Mouse (Mus musculus) brown adipose tissue, adult 24 weeks (tissue): ENCODE results near the gene Gm20388. TPM values are rescaled to one million over a fixed set of nuclear protein-coding genes. Genes with fewer than 3 reads are reported as not detected.

Experiments
- H3K27ac ChIP-seq: fragments of 200-500 bp; replicated peaks from 2 replicates; pipeline ENCODE4 v1.5.1; 2012; ENCODE audit warnings: low read depth, mild to moderate bottlenecking, low read length
- H3K4me1 ChIP-seq: fragments of 200-500 bp; 2 replicates; pipeline ENCODE4 v1.6.1; 2012; ENCODE audit warnings: low read length, mixed read lengths; ENCODE audit not compliant: control insufficient read depth, insufficient read depth, insufficient read length
- H3K4me3 ChIP-seq: fragments of 200-500 bp; 2 replicates; pipeline ENCODE4 v1.5.1; 2012; ENCODE audit warnings: low read depth, mild to moderate bottlenecking, low read length, moderate library complexity; ENCODE audit not compliant: insufficient read depth
- polyA plus RNA-seq: library from polyadenylated mRNA; stranded (reverse); fragments of >200 nt; gene quantifications from 2 replicates; pipeline ENCODE4 v1.2.4, GENCODE M21; 2012; ENCODE audit not compliant: missing spikeins, insufficient read depth, insufficient read length

Gene Gm20388
- polyA plus RNA-seq, 1 experiment: 44.7 TPM

DNA sequence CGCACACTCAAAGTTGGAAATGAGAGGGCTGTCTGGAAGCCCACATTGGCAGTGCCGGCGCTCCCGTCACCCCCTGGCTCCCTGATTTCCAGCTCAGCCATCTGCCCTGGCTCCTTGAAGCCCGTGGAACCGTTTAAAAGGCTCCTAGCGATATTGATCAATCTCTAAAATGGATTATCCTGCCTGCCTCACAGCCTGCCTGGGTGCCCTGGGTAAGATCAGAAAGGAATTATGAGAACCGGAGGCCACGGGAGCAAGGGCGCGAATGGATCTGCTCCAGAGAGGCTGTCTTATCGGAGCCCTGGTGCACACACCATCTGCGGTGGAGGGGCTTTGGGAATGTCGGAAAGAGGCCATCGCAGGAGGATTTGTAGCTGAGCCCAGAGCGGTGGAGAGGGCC lies 561.6 kb downstream of the Gm20388 start:
- peaks cover 31% of the 10 kb centered on the region for H3K4me1 ChIP-seq
- no peak overlapping the region for H3K4me3 ChIP-seq
- H3K27ac ChIP-seq: no peak overlapping the region

DNA sequence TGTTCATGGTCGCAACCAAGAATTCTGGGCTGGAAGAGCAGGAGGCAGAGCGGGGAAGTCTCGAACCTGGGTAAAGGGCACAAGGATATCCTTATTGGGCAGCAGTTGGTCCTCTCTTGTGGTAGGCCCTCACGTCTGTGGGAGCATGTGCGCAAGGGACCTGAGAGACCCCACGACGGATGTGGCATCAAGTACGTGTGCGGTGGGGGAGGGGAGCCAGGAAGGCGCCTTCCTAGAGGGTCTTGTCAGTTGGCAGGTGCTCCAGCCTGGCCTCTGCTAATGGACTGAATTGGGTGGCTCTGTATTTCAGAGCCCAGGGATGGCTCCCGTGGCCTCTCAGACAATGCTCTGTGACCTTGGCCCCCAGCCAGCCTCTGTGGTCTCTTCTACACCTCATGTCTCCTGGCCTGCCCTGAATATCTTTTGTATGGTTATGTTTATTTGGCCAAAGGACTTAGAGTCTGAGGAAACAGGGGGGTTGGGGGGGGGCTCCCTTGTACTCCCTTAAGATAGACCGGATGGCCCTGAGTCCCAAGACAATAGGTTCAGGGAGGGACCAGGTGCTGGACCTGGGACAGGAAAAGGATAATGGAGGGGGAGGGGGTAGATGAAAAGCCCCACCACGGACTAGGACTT lies 563.2 kb downstream of the Gm20388 start:
- H3K27ac ChIP-seq: peak overlapping the region; percentile 80

DNA sequence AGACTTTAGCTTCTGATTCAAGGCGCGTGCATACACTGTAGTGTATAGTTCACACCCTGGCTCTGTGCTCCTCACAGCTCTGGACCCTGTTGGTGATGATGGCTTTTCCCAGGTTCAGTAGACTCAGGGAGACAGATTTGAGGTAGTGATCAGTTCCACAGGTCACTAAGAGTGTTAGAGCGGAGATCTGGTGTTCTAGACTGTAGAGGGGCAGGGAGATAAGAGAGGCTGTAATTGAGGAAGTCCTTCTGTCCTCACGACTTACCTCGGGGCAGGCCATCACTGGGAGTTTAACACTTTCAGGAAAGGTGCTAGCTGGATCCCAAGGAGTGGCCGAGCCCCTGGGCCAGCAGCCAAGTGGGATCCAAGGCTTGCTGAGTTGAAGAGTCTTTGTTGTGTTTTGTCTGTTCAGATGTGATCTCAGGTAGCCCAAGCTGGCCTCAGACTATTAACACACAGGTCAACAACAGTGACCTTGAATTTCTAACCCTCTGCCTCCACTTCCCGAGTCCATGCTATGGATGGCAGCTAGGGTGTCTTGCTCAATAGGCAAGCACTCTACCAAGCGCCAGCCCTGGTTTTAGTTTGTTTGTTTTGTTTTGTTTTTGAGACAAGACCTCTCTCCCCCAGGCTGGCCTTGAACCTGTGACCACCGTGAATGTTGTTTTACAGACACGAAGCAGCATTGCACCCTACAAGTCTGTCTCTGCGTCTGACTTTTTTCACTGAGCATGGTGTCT lies 564.0 kb downstream of the Gm20388 start:
- Histone ChIP-seq H3K4me3 (no peak overlapping the region), H3K27ac (peak overlapping the region; percentile 80), H3K4me1 (peaks cover 31% of the 10 kb centered on the region)

More for the DNA sequence above, 563.2 kb downstream of the Gm20388 start:
- Histone ChIP-seq H3K4me3 (no peak overlapping the region), H3K4me1 (peaks cover 31% of the 10 kb centered on the region)

DNA sequence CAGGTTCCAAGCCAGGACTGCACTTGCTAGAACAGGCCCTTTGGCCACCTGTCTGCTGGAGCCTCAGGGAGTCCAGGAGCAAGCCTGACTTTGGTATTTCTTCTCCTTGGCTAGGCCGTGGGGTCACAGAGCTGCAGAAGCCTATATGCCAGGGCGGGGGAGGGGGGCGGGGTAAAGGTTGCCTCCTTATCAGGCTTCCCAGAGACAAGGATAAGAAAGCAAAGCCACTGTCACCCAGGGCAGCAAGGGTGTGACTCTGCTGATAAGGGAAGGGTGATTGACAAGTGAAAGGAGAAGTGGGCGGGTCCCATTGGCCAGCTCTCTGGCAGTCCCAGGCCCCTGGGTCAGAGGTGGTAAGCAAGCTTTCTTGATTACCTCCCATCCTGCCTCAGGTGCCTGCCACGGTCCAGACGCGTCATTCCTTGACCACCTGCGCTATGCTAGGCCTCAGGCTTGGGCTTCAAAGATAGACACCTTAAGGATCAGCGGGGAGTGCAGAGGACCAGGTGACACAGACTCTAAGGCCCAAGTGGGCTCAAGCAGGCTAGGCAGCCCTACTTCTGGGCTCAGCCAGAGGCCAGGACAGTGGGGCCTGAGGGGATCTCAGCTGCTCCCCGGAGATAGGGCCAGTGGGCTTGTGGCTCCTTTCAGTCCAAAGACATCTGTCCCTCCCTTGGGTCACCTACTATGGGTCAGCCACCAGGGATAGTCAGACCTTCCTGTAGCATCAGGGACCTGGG lies 565.0 kb downstream of the Gm20388 start:
- Histone ChIP-seq H3K4me3 (no peak overlapping the region), H3K27ac (no peak overlapping the region), H3K4me1 (peaks cover 31% of the 10 kb centered on the region)

DNA sequence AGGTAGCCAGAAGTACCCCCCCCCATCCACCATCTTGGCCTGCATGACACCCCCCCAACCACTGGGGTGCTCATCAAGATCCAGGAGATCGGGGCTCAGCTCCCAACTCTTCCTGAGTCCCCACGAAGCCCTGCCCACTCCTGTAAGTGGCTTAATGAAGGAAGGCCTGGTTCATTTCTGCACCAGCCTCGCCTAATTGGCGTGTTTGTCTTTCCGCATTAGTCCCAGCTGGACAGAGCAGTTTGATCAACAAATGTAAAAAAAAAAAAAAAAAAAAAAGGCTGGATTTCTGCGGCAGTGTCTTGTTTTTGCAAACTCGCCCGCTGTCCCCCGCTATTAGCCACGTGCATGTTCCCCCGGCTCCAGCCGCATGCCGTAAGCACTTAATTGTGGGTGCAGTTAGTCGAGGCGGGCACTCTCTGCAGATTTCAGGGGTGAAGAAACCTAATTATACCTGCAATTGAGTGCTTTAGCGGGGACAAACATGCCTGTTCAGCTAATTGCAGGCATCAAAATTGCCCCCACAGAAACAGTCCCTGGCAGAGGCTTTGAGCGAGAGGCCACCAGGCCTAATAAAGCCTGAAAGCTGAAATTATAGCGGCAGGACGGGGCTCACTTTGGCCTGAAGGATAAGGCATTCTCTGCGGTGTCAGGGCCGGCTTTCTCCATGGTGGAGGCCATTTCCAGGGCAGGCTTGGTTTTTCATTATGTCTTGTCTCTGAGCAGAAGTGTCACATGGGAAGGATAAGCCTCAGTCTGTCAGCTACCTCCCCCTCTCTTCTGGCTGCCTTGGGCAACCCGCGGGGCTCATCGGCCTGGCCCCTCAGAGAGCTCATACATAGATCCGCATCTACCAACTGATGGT lies 566.3 kb downstream of the Gm20388 start:
- Histone ChIP-seq H3K4me3 (no peak overlapping the region), H3K4me1 (peaks cover 34% of the 10 kb centered on the region), H3K27ac (no peak overlapping the region)

DNA sequence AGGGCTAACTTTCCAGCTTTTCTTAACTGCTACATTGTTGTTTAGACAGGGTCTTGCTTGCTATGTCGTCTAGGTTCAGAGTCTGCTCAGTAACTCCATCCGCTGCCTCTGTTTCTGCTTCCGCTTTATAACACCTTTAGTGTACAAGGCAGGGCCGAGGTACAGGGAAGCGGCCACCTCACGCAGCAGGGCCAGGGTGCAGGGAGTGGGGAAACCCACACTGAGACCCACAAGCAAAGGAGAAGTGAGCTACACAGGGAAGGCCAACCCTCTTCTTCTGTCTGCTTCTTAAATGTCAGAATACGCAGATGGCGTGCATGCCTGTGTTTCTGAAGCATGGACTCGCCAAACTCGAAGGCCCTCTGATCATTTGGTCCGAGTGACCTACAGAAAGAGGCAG lies 568.1 kb downstream of the Gm20388 start:
- H3K4me1 ChIP-seq: peaks cover 33% of the 10 kb centered on the region
- H3K4me3 ChIP-seq: no peak overlapping the region
- H3K27ac ChIP-seq: no peak overlapping the region

DNA sequence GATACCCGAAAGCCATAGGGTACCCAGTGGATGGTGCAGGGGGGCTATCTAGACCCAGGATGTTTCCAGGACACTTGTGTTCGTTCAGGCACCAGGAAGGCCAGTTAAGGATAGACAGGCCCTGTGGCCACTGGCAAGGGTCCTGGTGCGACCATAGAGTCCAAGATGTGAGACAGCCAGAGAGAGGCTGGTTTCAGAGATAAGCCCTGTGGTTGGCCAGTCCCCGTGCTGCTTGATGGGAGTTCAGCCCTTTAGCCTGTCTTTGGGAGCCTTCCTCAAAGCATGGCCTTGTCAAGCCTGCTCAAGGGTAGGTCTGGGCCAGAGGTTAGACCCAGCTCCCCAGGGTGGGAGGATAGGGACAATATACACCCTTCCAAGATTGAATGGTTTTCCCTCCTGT lies 569.0 kb downstream of the Gm20388 start:
- Histone ChIP-seq H3K4me3 (no peak overlapping the region), H3K4me1 (peaks cover 34% of the 10 kb centered on the region), H3K27ac (no peak overlapping the region)

DNA sequence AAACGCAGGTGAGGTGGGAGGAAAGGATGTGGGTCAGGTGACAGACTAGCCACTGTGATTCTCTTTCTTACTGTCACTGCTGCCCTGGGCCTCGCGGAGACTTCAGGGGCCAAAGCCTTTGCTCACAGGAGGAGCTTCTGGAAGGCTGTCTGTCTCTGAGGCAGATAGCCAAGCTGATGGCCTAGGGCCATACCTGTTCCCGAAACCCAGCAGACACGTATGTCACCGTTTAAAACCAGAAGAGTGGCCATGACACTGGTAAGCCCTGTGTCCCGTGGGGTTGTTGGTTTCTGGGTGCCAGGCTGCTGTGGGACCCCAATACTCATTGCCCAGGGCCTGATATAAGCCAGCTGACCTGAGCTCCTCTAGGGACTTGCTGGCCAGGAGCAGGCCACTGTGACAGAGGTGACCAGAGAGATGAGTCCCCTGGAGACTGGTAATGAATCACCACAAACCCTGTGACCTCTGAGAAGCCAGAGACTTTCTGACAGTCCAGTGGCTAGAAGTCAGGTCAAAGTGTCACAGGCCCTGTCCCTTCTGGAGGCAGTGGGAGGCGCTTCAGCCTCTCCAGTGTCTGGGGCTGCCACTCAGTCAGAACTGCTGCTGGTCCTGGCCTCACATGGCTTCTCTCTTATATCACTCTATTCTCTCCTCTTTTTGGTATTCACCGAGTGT lies 571.5 kb downstream of the Gm20388 start:
- peak overlapping the region; percentile 53 for H3K27ac ChIP-seq
- H3K4me3 ChIP-seq: no peak overlapping the region
- peaks cover 32% of the 10 kb centered on the region for H3K4me1 ChIP-seq

DNA sequence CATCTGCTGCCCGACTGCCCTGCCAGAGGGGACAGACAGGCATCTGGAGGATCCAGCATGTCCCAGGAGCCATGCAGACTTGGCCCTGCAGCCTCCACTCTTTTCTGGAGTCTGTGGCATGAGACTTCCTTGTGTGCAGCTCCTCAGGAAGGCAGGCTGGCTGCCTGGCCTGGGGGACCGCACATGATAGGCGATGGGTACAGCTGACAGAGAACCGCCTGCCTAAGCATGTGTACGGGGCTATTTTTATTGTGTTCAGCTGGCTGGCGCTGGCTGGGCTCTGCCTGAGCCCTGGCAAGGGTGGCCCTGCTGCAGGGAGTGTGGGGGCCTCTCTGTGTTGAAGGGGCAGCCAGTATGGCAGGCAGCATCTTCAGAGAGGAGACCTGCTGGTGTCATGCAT lies 573.8 kb downstream of the Gm20388 start:
- Histone ChIP-seq H3K4me3 (no peak overlapping the region), H3K27ac (no peak overlapping the region), H3K4me1 (peaks cover 32% of the 10 kb centered on the region)

DNA sequence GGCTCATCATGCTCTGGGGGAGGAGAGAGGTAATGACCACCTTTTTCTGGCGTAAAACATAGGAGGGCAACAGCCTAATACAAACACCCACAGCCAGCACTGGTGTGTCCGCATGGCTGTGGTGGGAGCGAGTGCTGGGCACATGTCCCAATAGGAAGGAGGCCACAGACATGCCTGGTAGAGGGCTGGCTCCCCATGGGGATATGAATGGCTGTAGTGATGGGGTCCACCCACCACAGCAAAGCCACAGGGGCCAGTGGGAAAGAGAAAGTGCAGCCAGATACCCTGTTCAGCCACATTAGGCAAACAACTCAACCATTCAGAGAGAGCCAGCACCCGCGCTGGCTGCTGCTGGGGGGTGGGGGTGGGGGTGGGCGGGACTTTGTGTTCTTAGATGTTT lies 574.5 kb downstream of the Gm20388 start:
- Histone ChIP-seq H3K27ac (no peak overlapping the region), H3K4me3 (no peak overlapping the region), H3K4me1 (peaks cover 37% of the 10 kb centered on the region)

DNA sequence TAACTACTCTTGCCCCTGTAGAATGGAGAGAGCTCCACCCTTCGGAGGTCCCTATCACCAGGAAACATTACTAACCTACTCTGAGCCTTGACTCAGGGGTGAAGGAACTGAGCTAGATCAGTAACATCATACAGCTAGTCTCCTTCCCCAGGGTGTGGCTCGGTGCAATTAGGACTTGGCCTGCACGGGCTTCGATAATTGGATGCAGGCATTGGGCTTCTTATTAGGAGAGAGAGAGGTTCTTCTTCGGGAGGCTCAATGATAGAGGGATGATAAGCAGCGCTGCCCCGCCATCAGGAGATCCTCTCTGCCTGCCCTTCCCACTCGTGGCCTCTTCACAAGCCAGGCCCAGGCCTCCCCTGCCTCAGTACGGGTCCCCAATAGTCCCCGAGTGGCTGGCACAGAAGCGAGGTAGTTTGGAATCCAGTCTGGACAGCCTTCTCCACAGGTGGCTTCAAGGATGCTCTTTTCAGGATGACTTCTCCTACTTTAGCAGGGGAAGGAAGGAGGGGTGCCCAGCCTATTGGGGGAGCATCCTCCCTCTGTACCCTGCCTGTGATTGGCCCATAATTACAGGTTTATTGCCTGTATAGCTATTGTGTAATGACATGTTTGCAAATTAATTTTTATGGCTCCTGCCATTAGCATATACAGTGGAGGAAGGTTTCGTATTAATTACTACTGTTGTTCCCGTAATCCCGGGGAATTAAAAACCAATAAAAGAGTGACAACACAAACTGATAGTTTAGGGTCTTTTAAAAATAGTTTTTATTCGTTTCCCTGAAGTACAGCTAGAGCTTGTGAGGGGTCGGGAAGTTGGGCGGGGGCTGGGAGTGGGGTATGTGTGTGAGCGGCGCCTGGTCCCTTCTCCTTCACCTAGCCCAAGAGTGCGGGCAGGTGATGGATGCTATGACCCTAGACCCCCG lies 575.2 kb downstream of the Gm20388 start:
- Histone ChIP-seq H3K4me3 (peak overlapping the region; percentile 97; the same call in 1 of the 2 replicates), H3K4me1 (peaks cover 44% of the 10 kb centered on the region), H3K27ac (no peak overlapping the region)

DNA sequence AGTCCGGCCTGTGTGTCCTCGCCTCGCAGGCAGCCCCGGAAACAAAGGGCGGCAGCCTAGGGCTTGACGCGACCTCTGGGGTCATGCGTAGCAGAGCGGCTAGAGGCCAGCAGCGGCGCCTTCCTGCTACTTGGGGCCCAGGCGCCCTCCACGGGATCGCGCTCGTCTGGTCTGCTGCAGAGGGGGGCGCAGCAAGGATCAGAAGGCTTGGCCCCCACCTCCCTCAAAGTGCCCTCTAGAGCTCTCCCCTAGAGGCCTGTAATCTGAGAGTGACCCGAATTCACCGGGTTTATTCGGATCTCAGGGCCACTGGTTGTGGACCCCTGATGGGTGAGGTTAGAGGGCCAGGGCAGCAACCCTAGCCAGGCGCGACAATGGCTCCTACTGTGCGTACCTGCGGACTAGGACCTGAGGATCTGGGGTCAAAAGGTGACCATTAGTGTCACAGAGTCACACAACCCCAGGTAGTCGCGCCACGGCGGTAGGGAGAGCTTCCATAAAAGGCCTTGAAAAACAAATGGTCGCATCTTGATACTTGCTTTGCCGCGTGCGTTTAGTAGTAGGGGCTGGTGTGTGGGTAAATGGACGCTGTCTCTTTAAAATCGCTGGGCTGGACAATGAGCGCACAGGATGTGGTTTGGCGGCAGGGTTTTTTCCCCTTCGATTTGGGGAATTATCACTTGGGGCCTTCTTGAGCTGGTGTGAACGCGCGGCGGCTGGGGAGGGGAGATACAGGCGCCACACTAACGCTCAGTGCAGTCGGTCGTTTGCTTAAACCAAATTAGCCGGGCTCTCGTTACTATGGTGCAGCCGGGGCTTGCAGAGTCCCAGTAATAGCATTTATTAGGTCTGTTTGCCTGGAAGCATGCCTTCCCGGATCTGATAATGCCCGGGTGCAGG lies 576.1 kb downstream of the Gm20388 start:
- Histone ChIP-seq H3K27ac (peak overlapping the region; percentile 76), H3K4me1 (peaks cover 51% of the 10 kb centered on the region), H3K4me3 (peak overlapping the region; percentile 97)

DNA sequence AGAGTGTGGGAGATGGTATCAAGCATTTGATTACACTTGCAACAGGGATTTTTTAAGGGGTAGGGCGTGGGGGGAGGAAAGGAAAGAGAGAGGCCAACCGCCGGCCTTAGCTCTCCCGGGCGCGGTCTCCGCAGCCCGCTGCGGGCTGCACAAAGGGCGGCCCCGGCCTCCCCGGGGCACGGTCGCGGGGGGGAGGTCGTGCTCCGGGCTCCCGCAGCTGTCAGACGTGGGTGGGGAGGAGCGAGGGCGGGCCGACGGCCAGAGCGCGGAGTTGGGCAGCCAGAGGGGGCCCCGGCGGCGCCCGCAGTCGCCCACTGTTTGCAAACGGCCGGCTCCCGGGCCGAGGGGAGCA lies 576.7 kb downstream of the Gm20388 start:
- H3K4me1 ChIP-seq: peaks cover 50% of the 10 kb centered on the region
- H3K27ac ChIP-seq: peak overlapping the region; percentile 95
- H3K4me3 ChIP-seq: peak overlapping the region; percentile 97
